Mouse (Mus musculus): ENCODE measurements around the gene Rnaseh1. TPM values are rescaled to one million over a fixed set of nuclear protein-coding genes. Genes with fewer than 3 reads are reported as not detected.

Rnaseh1 gene
- polyA plus RNA-seq, 1 experiment: 14.9 TPM

DNA sequence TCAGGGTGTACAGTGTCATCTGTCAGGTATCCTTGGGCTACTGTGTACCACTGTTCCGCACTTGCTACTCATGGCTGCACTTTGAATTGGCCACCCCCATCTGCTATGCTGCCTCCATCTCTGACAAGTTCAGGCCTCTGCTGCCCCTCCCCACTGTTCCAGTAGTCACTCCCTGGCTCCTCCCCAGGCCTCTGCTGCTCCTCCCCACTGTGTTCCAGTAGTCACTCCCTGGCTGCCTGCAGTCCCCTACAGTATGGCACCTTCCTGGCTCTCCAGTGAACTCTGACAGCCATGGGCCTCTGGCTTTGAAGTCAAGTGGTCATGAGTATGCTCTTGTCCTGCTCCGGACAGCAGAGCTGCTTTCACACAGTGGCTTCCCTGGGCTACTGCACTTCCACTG is 44.8 kb downstream of the Rnaseh1 start:
- Histone ChIP-seq H3K27me3 (ENCODE audit: control insufficient read depth, insufficient read depth, low read length) (no peaks in the 10 kb centered on the region), H3K27ac (ENCODE audit: control insufficient read depth, insufficient read depth, low read length) (no peak overlapping the region), H3K4me1 (replicated peaks; ENCODE audit: control insufficient read depth, insufficient read depth, low read length) (no peaks in the 10 kb centered on the region), H3K4me3 (ENCODE audit: control insufficient read depth, insufficient read depth, low read length) (no peak overlapping the region), H3K36me3 (ENCODE audit: control insufficient read depth, insufficient read depth, low read length) (peaks cover 21% of the 10 kb centered on the region)
- 93% methylated on average over 2 of the region's 2 CpGs for WGBS
- no peak for DNase-seq
- TF ChIP-seq POLR2A (IDR thresholded peaks at IDR 0.05; ENCODE audit: control insufficient read depth, extremely low read depth, insufficient read depth, low read length, poor library complexity): no peak
- no peak for TF ChIP-seq CTCF (IDR thresholded peaks at IDR 0.05; ENCODE audit: borderline replicate concordance, control insufficient read depth, extremely low read depth, insufficient read depth, low read length, poor library complexity)

DNA sequence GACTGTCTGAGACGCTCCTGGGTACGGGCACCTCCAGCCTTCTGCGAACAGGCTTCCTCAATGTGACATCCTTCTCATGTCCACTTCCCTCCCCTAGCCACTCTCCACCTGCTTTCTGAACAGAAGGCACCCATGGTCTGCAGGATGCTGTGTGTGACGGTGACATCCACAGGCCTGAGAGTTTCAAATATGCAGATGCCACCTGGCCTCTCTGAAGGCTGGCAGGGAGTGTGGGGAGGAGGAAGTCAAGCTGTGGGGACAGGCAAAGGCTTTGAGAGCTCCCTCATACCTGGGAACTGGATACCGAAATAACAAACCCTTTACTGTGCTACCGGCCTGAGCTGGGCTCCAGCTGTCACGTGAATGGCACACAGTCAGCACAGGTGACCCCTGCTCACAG is 45.4 kb downstream of the Rnaseh1 start:
- TF ChIP-seq POLR2A (IDR thresholded peaks at IDR 0.05; ENCODE audit: control insufficient read depth, extremely low read depth, insufficient read depth, low read length, poor library complexity): no peak
- TF ChIP-seq CTCF (IDR thresholded peaks at IDR 0.05; ENCODE audit: borderline replicate concordance, control insufficient read depth, extremely low read depth, insufficient read depth, low read length, poor library complexity): no peak
- H3K4me1 ChIP-seq (replicated peaks; ENCODE audit: control insufficient read depth, insufficient read depth, low read length): no peaks in the 10 kb centered on the region
- WGBS: 97% methylated on average over 7 of the region's 7 CpGs

GRCm38 (mm10) chr12:28697821-28698595 is 48.6 kb downstream of the Rnaseh1 start:
- H3K4me3 ChIP-seq (ENCODE audit: control insufficient read depth, insufficient read depth, low read length): no peak overlapping the region
- no peak overlapping the region for H3K27ac ChIP-seq (ENCODE audit: control insufficient read depth, insufficient read depth, low read length)
- H3K4me1 ChIP-seq (replicated peaks; ENCODE audit: control insufficient read depth, insufficient read depth, low read length): no peaks in the 10 kb centered on the region
- WGBS: 94% methylated on average over 14 of the region's 14 CpGs
- H3K36me3 ChIP-seq (ENCODE audit: control insufficient read depth, insufficient read depth, low read length): no peaks in the 10 kb centered on the region
- no peak for TF ChIP-seq CTCF (IDR thresholded peaks at IDR 0.05; ENCODE audit: borderline replicate concordance, control insufficient read depth, extremely low read depth, insufficient read depth, low read length, poor library complexity)
- no peak for TF ChIP-seq POLR2A (IDR thresholded peaks at IDR 0.05; ENCODE audit: control insufficient read depth, extremely low read depth, insufficient read depth, low read length, poor library complexity)
- H3K27me3 ChIP-seq (ENCODE audit: control insufficient read depth, insufficient read depth, low read length): no peaks in the 10 kb centered on the region
- no peak for DNase-seq

More for the DNA sequence above, 45.4 kb downstream of the Rnaseh1 start:
- Histone ChIP-seq H3K36me3 (ENCODE audit: control insufficient read depth, insufficient read depth, low read length) (peaks cover 16% of the 10 kb centered on the region), H3K27ac (ENCODE audit: control insufficient read depth, insufficient read depth, low read length) (no peak overlapping the region), H3K4me3 (ENCODE audit: control insufficient read depth, insufficient read depth, low read length) (no peak overlapping the region), H3K27me3 (ENCODE audit: control insufficient read depth, insufficient read depth, low read length) (no peaks in the 10 kb centered on the region)
- no peak for DNase-seq

DNA sequence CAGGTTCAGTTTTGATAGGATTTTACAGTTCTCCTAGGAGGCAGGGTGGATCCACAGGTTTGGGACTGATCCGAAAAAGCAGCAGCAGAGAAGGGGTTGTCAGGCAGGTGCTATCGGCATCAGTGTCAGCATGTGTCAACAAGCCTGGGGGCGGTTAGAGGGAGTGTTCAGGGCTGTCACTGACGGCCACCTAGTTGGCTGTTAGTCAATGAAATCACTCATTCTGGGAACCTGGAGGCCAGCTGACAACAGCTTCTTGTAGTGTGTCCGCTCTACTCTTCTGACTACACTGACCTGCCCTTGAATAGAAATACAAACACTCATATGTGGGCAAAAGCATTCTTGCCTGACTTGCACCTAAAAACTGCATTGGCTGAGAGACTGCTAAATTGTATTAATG is 49.7 kb downstream of the Rnaseh1 start:
- no peak overlapping the region for H3K27ac ChIP-seq (ENCODE audit: control insufficient read depth, insufficient read depth, low read length)
- H3K4me1 ChIP-seq (replicated peaks; ENCODE audit: control insufficient read depth, insufficient read depth, low read length): no peaks in the 10 kb centered on the region
- H3K36me3 ChIP-seq (ENCODE audit: control insufficient read depth, insufficient read depth, low read length): no peaks in the 10 kb centered on the region
- DNase-seq: no peak
- H3K27me3 ChIP-seq (ENCODE audit: control insufficient read depth, insufficient read depth, low read length): no peaks in the 10 kb centered on the region
- WGBS: 91% methylated on average over 5 of the region's 5 CpGs
- TF ChIP-seq POLR2A (IDR thresholded peaks at IDR 0.05; ENCODE audit: control insufficient read depth, extremely low read depth, insufficient read depth, low read length, poor library complexity) (no peak), CTCF (IDR thresholded peaks at IDR 0.05; ENCODE audit: borderline replicate concordance, control insufficient read depth, extremely low read depth, insufficient read depth, low read length, poor library complexity) (no peak)
- H3K4me3 ChIP-seq (ENCODE audit: control insufficient read depth, insufficient read depth, low read length): no peak overlapping the region

- Histone ChIP-seq H3K4me3 (ENCODE audit: control insufficient read depth, insufficient read depth, low read length) (no peak overlapping the region), H3K36me3 (ENCODE audit: control insufficient read depth, insufficient read depth, low read length) (no peaks in the 10 kb centered on the region), H3K27ac (ENCODE audit: control insufficient read depth, insufficient read depth, low read length) (no peak overlapping the region), H3K4me1 (replicated peaks; ENCODE audit: control insufficient read depth, insufficient read depth, low read length) (no peaks in the 10 kb centered on the region), H3K27me3 (ENCODE audit: control insufficient read depth, insufficient read depth, low read length) (no peaks in the 10 kb centered on the region)
- 39% methylated on average over 6 of the region's 6 CpGs for WGBS
- peak; percentile 62 for DNase-seq
- TF ChIP-seq CTCF (IDR thresholded peaks at IDR 0.05; ENCODE audit: borderline replicate concordance, control insufficient read depth, extremely low read depth, insufficient read depth, low read length, poor library complexity) (no peak), POLR2A (IDR thresholded peaks at IDR 0.05; ENCODE audit: control insufficient read depth, extremely low read depth, insufficient read depth, low read length, poor library complexity) (no peak)
These were observed 50.3 kb downstream of the Rnaseh1 start for GRCm38 (mm10) chr12:28699656-28700055.

DNA sequence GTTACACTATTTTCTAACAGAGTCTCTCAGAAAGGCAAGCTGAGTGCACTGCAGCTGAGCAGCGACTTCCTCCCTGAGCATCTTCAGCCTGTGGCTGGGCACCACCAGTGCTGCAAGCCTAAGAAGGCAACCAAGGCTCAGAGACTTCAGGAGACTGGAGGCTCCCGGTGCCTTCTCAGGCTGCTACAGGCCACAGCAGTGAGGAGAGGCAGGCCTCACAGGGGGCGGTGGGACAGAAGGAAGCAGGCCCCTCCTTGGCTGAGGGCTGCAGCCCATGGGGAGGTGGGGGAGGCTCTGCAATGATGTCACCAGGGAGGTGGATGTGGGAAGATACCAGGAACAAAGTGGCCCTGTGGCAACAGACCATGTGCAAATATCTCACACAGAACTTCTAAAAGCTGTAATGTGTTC is 50.7 kb downstream of the Rnaseh1 start:
- 74% methylated on average over 3 of the region's 3 CpGs for WGBS
- Histone ChIP-seq H3K4me3 (ENCODE audit: control insufficient read depth, insufficient read depth, low read length) (no peak overlapping the region), H3K27me3 (ENCODE audit: control insufficient read depth, insufficient read depth, low read length) (no peaks in the 10 kb centered on the region), H3K36me3 (ENCODE audit: control insufficient read depth, insufficient read depth, low read length) (no peaks in the 10 kb centered on the region), H3K4me1 (replicated peaks; ENCODE audit: control insufficient read depth, insufficient read depth, low read length) (no peaks in the 10 kb centered on the region), H3K27ac (ENCODE audit: control insufficient read depth, insufficient read depth, low read length) (no peak overlapping the region)
- no peak for DNase-seq
- TF ChIP-seq POLR2A (IDR thresholded peaks at IDR 0.05; ENCODE audit: control insufficient read depth, extremely low read depth, insufficient read depth, low read length, poor library complexity) (no peak), CTCF (IDR thresholded peaks at IDR 0.05; ENCODE audit: borderline replicate concordance, control insufficient read depth, extremely low read depth, insufficient read depth, low read length, poor library complexity) (0 out of 2 replicates have a peak, but pooled peaks have one; percentile 32)
